Mouse (Mus musculus) midbrain, postnatal 0 days (tissue): ENCODE results near the gene Elf2. TPM values are rescaled to one million over a fixed set of nuclear protein-coding genes. Genes with fewer than 3 reads are reported as not detected.

ENCODE experiments used
- ATAC-seq: fragments of 200-750 bp; cut with Nextera tagmentation; 2 replicates; pipeline ENCODE4 v1.8.0; 2017; ENCODE audit warnings: moderate number of reproducible peaks, mild to moderate bottlenecking, moderate TSS enrichment, moderate library complexity; ENCODE audit not compliant: low FRiP score
- DNase-seq: peaks from one replicate; pipeline ENCODE4 v3.0.0-alpha.2; 2015; ENCODE audit warnings: low spot score
- H3K27ac ChIP-seq: fragments of 300-500 bp; sonication (generic); 2 replicates; pipeline ENCODE4 v1.5.1; 2014; ENCODE audit warnings: low read depth, mild to moderate bottlenecking, low read length, mixed read lengths
- H3K27me3 ChIP-seq: fragments of 300-500 bp; sonication (generic); 2 replicates; pipeline ENCODE4 v1.6.1; 2014; ENCODE audit warnings: low read length, control low read depth, mixed read lengths; ENCODE audit not compliant: insufficient read depth
- H3K36me3 ChIP-seq: fragments of 300-500 bp; sonication (generic); 2 replicates; pipeline ENCODE4 v1.6.1; 2014; ENCODE audit warnings: low read length, control low read depth, mixed read lengths; ENCODE audit not compliant: insufficient read depth
- H3K4me1 ChIP-seq: fragments of 300-500 bp; sonication (generic); 2 replicates; pipeline ENCODE4 v1.6.1; 2014; ENCODE audit warnings: mild to moderate bottlenecking, control low read depth, antibody characterized with exemption, low read length, mixed read lengths; ENCODE audit not compliant: insufficient read depth
- H3K4me2 ChIP-seq: fragments of 300-500 bp; sonication (generic); 2 replicates; pipeline ENCODE4 v1.6.1; 2014; ENCODE audit warnings: low read depth, mild to moderate bottlenecking, low read length, mixed read lengths; ENCODE audit not compliant: poor library complexity, severe bottlenecking
- H3K4me3 ChIP-seq: fragments of 300-500 bp; sonication (generic); 2 replicates; pipeline ENCODE4 v1.5.1; 2014; ENCODE audit warnings: low read depth, mild to moderate bottlenecking, low read length, moderate library complexity
- H3K9ac ChIP-seq: fragments of 300-500 bp; sonication (generic); replicated peaks from 2 replicates; pipeline ENCODE4 v1.6.1; 2014; ENCODE audit warnings: mild to moderate bottlenecking, low read length, moderate library complexity, mixed read lengths; ENCODE audit not compliant: poor library complexity, severe bottlenecking
- H3K9me3 ChIP-seq: fragments of 300-500 bp; sonication (generic); 2 replicates; pipeline ENCODE4 v1.6.1; 2016; ENCODE audit warnings: low read length, control low read depth
- CTCF ChIP-seq: IDR thresholded peaks from 2 replicates; pipeline ENCODE4 v1.5.1; 2016; ENCODE audit warnings: antibody characterized with exemption, mild to moderate bottlenecking
- WGBS: fragments of 180-500 bp; shearing (Covaris S2); extraction: QIAGEN DNeasy Blood & Tissue Kit; methylation state at CpG from one replicate; pipeline ENCODE4 v1.1.7; 2014; 5-methylcytosine and 5-hydroxymethylcytosine counted together
- polyA plus RNA-seq: library from polyadenylated mRNA; unstranded; fragments of >200 nt; fragmentation: Nextera tagmentation; extraction: Ambion mirVana; gene quantifications from 2 replicates; pipeline ENCODE4 v1.2.1, GENCODE M21; 2015
- total RNA-seq: library from RNA; depleted of rRNA; stranded (reverse); fragments of >200 nt; gene quantifications from 2 replicates; pipeline ENCODE4 v1.2.3, GENCODE M21; 2014

The Elf2 gene
- total and polyA plus RNA-seq, 2 experiments from 2014 or later, result 26.1 to 38.7 TPM

GRCm38 (mm10) chr3:51294251-51294650 lies 46.2 kb downstream of the Elf2 start:
- Histone ChIP-seq H3K27ac (no peak overlapping the region), H3K36me3 (no peaks in the 10 kb centered on the region), H3K4me1 (no peaks in the 10 kb centered on the region), H3K9ac (no peak overlapping the region), H3K9me3 (no peaks in the 10 kb centered on the region), H3K4me3 (no peak overlapping the region), H3K4me2 (no peak overlapping the region), H3K27me3 (no peaks in the 10 kb centered on the region)
- ATAC-seq (no peak), DNase-seq (no peak)
- TF ChIP-seq CTCF, result no peak
- WGBS, result 33% methylated on average over 2 of the region's 2 CpGs

DNA sequence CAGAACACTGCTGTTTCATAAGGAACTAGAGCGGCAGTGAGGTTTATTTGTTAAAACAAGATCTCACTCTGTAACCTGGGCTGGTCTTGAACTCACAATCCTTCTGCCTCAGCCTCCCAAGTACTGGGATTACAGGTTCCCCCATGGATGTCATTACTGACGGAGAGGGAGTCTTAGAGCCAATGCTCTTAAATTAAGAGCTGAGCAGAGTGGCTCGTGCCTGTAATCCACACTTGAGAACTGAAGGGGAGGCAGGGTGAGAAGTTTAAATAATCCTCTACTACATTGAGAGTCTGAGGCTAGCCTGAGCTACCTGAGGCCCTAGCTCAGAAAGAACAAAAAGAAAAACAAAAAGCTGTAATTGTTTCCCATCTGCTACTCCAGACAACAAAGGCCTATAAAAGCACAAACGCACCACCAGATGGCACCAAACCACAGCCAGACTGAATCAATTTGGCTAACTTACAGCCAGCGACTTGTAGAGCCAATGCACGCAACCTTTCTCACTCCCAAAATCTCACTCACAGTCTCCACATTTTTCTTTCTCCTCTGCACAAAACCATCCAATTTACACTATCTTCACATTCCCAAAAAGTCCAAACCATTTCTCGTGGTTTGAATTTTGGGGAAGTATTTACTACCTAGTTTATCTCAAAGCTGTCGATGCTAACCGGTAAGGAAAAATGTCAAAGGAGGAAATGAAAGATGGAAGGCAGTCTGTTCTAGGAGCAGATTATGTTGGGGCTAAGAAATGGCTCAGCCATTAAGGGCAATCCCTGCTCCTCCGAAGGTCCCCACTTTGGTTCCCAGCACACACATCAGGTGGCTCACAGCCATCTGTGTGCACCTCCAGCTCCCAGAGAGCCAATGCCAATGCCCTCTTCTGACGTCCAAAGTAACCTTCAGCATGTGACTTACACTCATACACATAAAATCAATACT lies 51.3 kb downstream of the Elf2 start:
- DNase-seq (peak; percentile 93), ATAC-seq (no peak)
- Histone ChIP-seq H3K9ac (no peak overlapping the region), H3K4me2 (no peak overlapping the region), H3K36me3 (no peaks in the 10 kb centered on the region), H3K4me1 (no peaks in the 10 kb centered on the region), H3K27me3 (no peaks in the 10 kb centered on the region), H3K9me3 (no peaks in the 10 kb centered on the region), H3K4me3 (no peak overlapping the region), H3K27ac (no peak overlapping the region)
- 52% methylated on average over 11 of the region's 11 CpGs for WGBS
- TF ChIP-seq CTCF, result peak; percentile 89

GRCm38 (mm10) chr3:51284375-51284774 lies 56.1 kb downstream of the Elf2 start:
- Histone ChIP-seq H3K27me3 (no peaks in the 10 kb centered on the region), H3K9ac (no peak overlapping the region), H3K36me3 (no peaks in the 10 kb centered on the region), H3K4me2 (no peak overlapping the region), H3K9me3 (no peaks in the 10 kb centered on the region), H3K27ac (no peak overlapping the region), H3K4me1 (no peaks in the 10 kb centered on the region), H3K4me3 (no peak overlapping the region)
- TF ChIP-seq CTCF, result no peak
- ATAC-seq (no peak), DNase-seq (no peak)
- WGBS, result 83% methylated on average over 1 of the region's 1 CpGs

- DNase-seq (no peak), ATAC-seq (no peak)
- H3K4me2 ChIP-seq, result no peak overlapping the region
- TF ChIP-seq CTCF, result no peak
- H3K4me1 ChIP-seq, result no peaks in the 10 kb centered on the region
- 96% methylated on average over 4 of the region's 4 CpGs for WGBS
- H3K36me3 ChIP-seq, result no peaks in the 10 kb centered on the region
- no peaks in the 10 kb centered on the region for H3K9me3 ChIP-seq
- no peaks in the 10 kb centered on the region for H3K27me3 ChIP-seq
- no peak overlapping the region for H3K27ac ChIP-seq
- H3K4me3 ChIP-seq, result no peak overlapping the region
- H3K9ac ChIP-seq, result no peak overlapping the region
Observed at GRCm38 (mm10) chr3:51281727-51282126, 58.7 kb downstream of the Elf2 start.

- no peak overlapping the region for H3K9ac ChIP-seq
- H3K9me3 ChIP-seq, result no peaks in the 10 kb centered on the region
- WGBS, result 77% methylated on average over 4 of the region's 4 CpGs
- H3K36me3 ChIP-seq, result no peaks in the 10 kb centered on the region
- ATAC-seq (no peak), DNase-seq (no peak)
- no peak overlapping the region for H3K4me2 ChIP-seq
- TF ChIP-seq CTCF, result no peak
- H3K4me1 ChIP-seq, result 0 out of 2 replicates have a peak, but pooled peaks cover 3% of the 10 kb centered on the region
- no peaks in the 10 kb centered on the region for H3K27me3 ChIP-seq
- no peak overlapping the region for H3K4me3 ChIP-seq
- no peak overlapping the region for H3K27ac ChIP-seq
Observed at GRCm38 (mm10) chr3:51278433-51278832, 62.0 kb downstream of the Elf2 start.
